Mouse (Mus musculus): ENCODE results near the gene A4galt. TPM values are rescaled to one million over a fixed set of nuclear protein-coding genes. Genes with fewer than 3 reads are reported as not detected.

A4galt gene
- total and polyA plus RNA-seq, 2 experiments from 2014 or later, result 5.1 to 7.9 TPM

GRCm38 (mm10) chr15:83209092-83209695, 42.4 kb downstream of the A4galt start:
- Histone ChIP-seq H3K9ac (replicated peaks; ENCODE audit: low read length, poor library complexity, severe bottlenecking) (no peak overlapping the region), H3K36me3 (ENCODE audit: insufficient read depth, low read length) (no peaks in the 10 kb centered on the region), H3K27me3 (ENCODE audit: insufficient read depth, low read length) (no peaks in the 10 kb centered on the region), H3K4me2 (ENCODE audit: low read depth, low read length, poor library complexity, severe bottlenecking) (peak overlapping the region; percentile 51), H3K27ac (ENCODE audit: low read depth, low read length) (peak overlapping the region; percentile 47; the same call in 1 of the 2 replicates), H3K4me1 (ENCODE audit: insufficient read depth, low read length) (no peaks in the 10 kb centered on the region; the same call in 1 of the 2 replicates), H3K4me3 (ENCODE audit: low read depth, low read length) (peak overlapping the region; percentile 30; the same call in 1 of the 2 replicates), H3K9me3 (ENCODE audit: low read length) (no peaks in the 10 kb centered on the region)
- WGBS, result 47% methylated on average over 4 of the region's 4 CpGs
- DNase-seq (ENCODE audit: low spot score), result no peak
- ATAC-seq (ENCODE audit: low FRiP score), result no peak
- peak; percentile 50 for TF ChIP-seq CTCF (IDR thresholded peaks at IDR 0.05)

DNA sequence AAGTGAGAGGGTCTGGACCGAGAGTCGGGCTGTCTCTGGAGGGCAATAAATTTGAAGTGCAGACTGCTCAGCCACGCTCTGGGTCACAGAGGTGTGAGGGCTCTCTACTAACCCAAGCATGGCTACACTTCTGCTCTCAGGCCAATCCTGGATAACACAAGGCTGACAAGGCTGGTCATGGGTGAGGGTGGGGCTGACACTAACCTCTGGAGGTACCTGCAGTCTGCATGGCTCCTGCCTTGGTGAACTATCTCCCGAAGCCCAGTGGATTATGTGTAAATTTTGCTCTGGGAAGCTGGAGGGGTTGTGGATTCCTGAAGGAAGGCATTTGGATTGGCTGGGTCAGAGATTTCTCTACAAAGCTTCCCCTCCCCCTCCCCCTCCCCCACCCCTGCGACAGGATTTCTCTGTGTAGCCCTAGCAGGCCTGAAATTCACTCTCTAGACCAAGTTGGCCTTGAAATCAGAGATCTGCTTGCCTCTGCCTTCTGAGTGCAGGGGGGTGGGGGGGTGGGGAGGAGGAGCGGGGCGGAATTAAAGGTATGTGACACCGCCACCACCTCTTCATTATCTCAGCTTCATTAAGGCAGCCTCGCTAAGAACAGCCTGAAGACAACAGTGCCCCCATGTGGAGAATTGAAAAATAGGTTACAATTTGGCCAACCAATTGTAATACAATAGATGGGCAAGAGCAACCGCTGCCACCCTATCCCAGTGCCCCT, 46.7 kb downstream of the A4galt start:
- H3K4me2 ChIP-seq (ENCODE audit: low read depth, low read length, poor library complexity, severe bottlenecking), result no peak overlapping the region
- peak; percentile 73 for TF ChIP-seq CTCF (IDR thresholded peaks at IDR 0.05)
- WGBS, result 36% methylated on average over 10 of the region's 10 CpGs
- no peaks in the 10 kb centered on the region for H3K36me3 ChIP-seq (ENCODE audit: insufficient read depth, low read length)
- no peaks in the 10 kb centered on the region for H3K9me3 ChIP-seq (ENCODE audit: low read length)
- ATAC-seq (ENCODE audit: low FRiP score) (no peak), DNase-seq (ENCODE audit: low spot score) (peak; percentile 80)
- H3K27me3 ChIP-seq (ENCODE audit: insufficient read depth, low read length), result no peaks in the 10 kb centered on the region
- H3K27ac ChIP-seq (ENCODE audit: low read depth, low read length), result no peak overlapping the region
- H3K4me1 ChIP-seq (ENCODE audit: insufficient read depth, low read length), result no peaks in the 10 kb centered on the region; the same call in 1 of the 2 replicates
- no peak overlapping the region for H3K4me3 ChIP-seq (ENCODE audit: low read depth, low read length)
- H3K9ac ChIP-seq (replicated peaks; ENCODE audit: low read length, poor library complexity, severe bottlenecking), result no peak overlapping the region

DNA sequence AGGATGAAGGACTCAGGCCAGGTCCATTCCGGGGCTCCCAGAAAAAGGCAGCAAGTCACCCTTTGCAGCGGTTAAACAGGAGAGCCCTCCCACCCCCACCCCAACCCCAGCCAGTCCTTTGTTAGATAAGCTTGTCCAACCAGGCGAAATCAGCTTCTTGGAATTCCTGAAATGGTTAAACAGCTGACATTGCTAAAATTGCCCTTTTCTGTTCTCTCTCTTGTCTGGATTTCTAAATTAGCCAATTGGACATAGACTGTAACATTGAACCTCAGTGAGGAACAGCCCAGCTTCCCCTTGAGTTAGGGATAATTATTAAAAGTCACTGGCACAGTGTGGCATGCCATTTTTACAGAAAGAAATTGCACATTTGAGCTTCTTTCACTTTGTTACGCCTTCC, 49.2 kb downstream of the A4galt start:
- Histone ChIP-seq H3K27me3 (ENCODE audit: insufficient read depth, low read length) (no peaks in the 10 kb centered on the region), H3K9ac (replicated peaks; ENCODE audit: low read length, poor library complexity, severe bottlenecking) (no peak overlapping the region), H3K4me2 (ENCODE audit: low read depth, low read length, poor library complexity, severe bottlenecking) (no peak overlapping the region), H3K9me3 (ENCODE audit: low read length) (no peaks in the 10 kb centered on the region), H3K4me3 (ENCODE audit: low read depth, low read length) (no peak overlapping the region), H3K4me1 (ENCODE audit: insufficient read depth, low read length) (no peaks in the 10 kb centered on the region), H3K36me3 (ENCODE audit: insufficient read depth, low read length) (no peaks in the 10 kb centered on the region), H3K27ac (ENCODE audit: low read depth, low read length) (no peak overlapping the region)
- 64% methylated on average over 4 of the region's 4 CpGs for WGBS
- DNase-seq (ENCODE audit: low spot score) (no peak), ATAC-seq (ENCODE audit: low FRiP score) (no peak)
- TF ChIP-seq CTCF (IDR thresholded peaks at IDR 0.05), result no peak

DNA sequence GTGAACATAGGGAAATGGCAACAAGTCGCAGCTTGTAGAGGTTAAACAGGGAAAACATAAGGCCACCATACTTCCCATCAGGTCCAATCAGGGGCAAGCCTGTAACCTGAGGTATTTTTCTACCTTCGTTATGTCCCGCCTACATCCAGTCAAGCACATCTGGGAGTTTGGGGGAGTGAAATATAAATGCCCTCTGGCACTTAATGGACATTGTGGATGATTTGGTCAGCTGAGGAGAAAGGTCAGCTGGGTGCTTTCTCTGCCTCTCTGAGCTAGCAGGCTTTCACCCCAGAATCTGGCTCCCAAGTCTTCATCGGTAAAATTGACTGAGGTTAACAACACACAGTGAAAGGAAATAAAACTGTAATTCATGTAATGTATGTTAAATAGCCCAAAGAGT, 58.2 kb downstream of the A4galt start:
- no peak for TF ChIP-seq CTCF (IDR thresholded peaks at IDR 0.05)
- Histone ChIP-seq H3K4me1 (ENCODE audit: insufficient read depth, low read length) (no peaks in the 10 kb centered on the region), H3K4me2 (ENCODE audit: low read depth, low read length, poor library complexity, severe bottlenecking) (no peak overlapping the region), H3K4me3 (ENCODE audit: low read depth, low read length) (no peak overlapping the region), H3K27ac (ENCODE audit: low read depth, low read length) (no peak overlapping the region), H3K27me3 (ENCODE audit: insufficient read depth, low read length) (no peaks in the 10 kb centered on the region), H3K36me3 (ENCODE audit: insufficient read depth, low read length) (no peaks in the 10 kb centered on the region), H3K9ac (replicated peaks; ENCODE audit: low read length, poor library complexity, severe bottlenecking) (no peak overlapping the region), H3K9me3 (ENCODE audit: low read length) (no peaks in the 10 kb centered on the region)
- WGBS, result 94% methylated on average over 4 of the region's 4 CpGs
- DNase-seq (ENCODE audit: low spot score) (no peak), ATAC-seq (ENCODE audit: low FRiP score) (no peak)

DNA sequence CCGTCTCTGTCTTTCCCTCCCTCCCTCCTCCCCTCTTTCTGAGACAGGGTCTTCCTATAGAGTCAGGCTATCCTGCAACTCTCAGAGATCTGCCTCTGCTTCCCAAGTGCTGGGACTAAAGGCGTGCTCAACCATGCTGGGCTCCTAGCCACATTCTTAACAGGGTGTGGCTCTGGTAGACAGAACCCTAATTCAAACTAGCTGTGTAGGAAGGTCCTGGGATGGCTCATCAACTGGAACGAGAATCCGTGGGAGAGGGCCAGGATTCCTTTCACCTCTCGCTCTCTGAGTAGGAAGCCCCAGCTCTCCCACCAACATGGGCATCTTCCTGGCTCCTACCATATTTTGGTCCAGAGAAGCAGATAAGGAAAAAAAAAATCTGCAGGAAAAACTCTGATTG, 69.2 kb downstream of the A4galt start:
- no peak for TF ChIP-seq CTCF (IDR thresholded peaks at IDR 0.05)
- no peak overlapping the region for H3K27ac ChIP-seq (ENCODE audit: low read depth, low read length)
- no peak overlapping the region for H3K4me2 ChIP-seq (ENCODE audit: low read depth, low read length, poor library complexity, severe bottlenecking)
- no peaks in the 10 kb centered on the region for H3K27me3 ChIP-seq (ENCODE audit: insufficient read depth, low read length)
- ATAC-seq (ENCODE audit: low FRiP score), result no peak
- no peak overlapping the region for H3K4me3 ChIP-seq (ENCODE audit: low read depth, low read length)
- H3K9ac ChIP-seq (replicated peaks; ENCODE audit: low read length, poor library complexity, severe bottlenecking), result no peak overlapping the region
- no peaks in the 10 kb centered on the region for H3K4me1 ChIP-seq (ENCODE audit: insufficient read depth, low read length)
- DNase-seq (ENCODE audit: low spot score), result no peak
- H3K9me3 ChIP-seq (ENCODE audit: low read length), result no peaks in the 10 kb centered on the region
- 77% methylated on average over 5 of the region's 5 CpGs for WGBS
- no peaks in the 10 kb centered on the region for H3K36me3 ChIP-seq (ENCODE audit: insufficient read depth, low read length)

- Histone ChIP-seq H3K4me2 (ENCODE audit: low read depth, low read length, poor library complexity, severe bottlenecking) (no peak overlapping the region), H3K27me3 (ENCODE audit: insufficient read depth, low read length) (no peaks in the 10 kb centered on the region), H3K4me1 (ENCODE audit: insufficient read depth, low read length) (no peaks in the 10 kb centered on the region), H3K4me3 (ENCODE audit: low read depth, low read length) (no peak overlapping the region), H3K9me3 (ENCODE audit: low read length) (no peaks in the 10 kb centered on the region), H3K9ac (replicated peaks; ENCODE audit: low read length, poor library complexity, severe bottlenecking) (no peak overlapping the region), H3K27ac (ENCODE audit: low read depth, low read length) (no peak overlapping the region), H3K36me3 (ENCODE audit: insufficient read depth, low read length) (no peaks in the 10 kb centered on the region)
- ATAC-seq (ENCODE audit: low FRiP score), result no peak
- TF ChIP-seq CTCF (IDR thresholded peaks at IDR 0.05), result no peak
- DNase-seq (ENCODE audit: low spot score), result no peak
- WGBS, result 51% methylated on average over 4 of the region's 4 CpGs
Observed at GRCm38 (mm10) chr15:83181800-83182330, 69.7 kb downstream of the A4galt start.

Data from midbrain, postnatal 0 days (tissue).